19 mouse cellular contexts compared by ENCODE assay signal in the genomic region with DNA sequence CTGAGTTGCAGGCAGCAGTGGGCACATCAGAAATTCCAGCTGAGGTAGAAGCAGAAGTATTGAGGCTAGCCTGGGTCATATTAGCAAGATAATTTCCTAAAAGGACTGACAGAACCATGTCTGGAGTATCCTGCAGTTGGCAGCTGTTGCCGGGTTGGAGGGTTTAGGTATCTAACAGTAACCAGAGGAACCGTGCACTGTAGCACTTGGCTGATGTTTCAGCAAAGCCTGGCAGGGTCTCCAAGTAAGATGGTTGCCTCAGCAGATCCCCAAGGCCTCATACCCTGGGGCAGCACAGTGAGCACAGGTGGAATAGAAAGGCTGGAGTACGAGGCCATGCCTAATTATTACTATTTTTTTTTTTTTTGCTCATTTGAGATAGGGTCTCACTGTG. TPM values are rescaled to one million over a fixed set of nuclear protein-coding genes. Genes with fewer than 3 reads are reported as not detected.
DNase-seq lines count a peak whose midpoint lies in the region; ATAC-seq lines count a peak whose summit lies in the region.
"Had no signal": no experiment of that assay in that cellular context is flagged by ENCODE, and none has a peak within 500 bp of the region (broad histone marks: within the 10 kb centered on the region; RNA-seq: fewer than 3 reads in every experiment).

No protein-coding gene starts in this region.

- H3K36me3 ChIP-seq in midbrain, embryonic 15.5 days (replicated peaks): peaks cover 35% of the 10 kb centered on the region
- peaks cover 56% of the 10 kb centered on the region for H3K36me3 ChIP-seq in midbrain, embryonic 10.5 days

- no peaks in the 10 kb centered on the region for H3K27me3 ChIP-seq in midbrain, embryonic 15.5 days (replicated peaks)
- no peaks in the 10 kb centered on the region for H3K27me3 ChIP-seq in midbrain, embryonic 10.5 days (ENCODE audit: low read depth, poor library complexity, severe bottlenecking)
- H3K27me3 ChIP-seq: forebrain, embryonic 15.5 days had no signal

- H3K9ac ChIP-seq in midbrain, embryonic 15.5 days: no peak overlapping the region
- H3K9ac ChIP-seq: forebrain, embryonic 15.5 days; hindbrain, embryonic 13.5 days had no signal

- H3K27ac ChIP-seq in midbrain, embryonic 15.5 days: peak overlapping the region; percentile 29; the same call in 1 of the 2 replicates
- no peak overlapping the region for H3K27ac ChIP-seq in midbrain, embryonic 10.5 days (replicated peaks)
- H3K27ac ChIP-seq: forebrain, embryonic 15.5 days; heart, embryonic 10.5 days; hindbrain, embryonic 13.5 days; layer of hippocampus, adult 2 months had no signal

- peak; percentile 19 for DNase-seq in heart, postnatal 4 days
- DNase-seq in heart, postnatal 36 days: no peak
- DNase-seq in midbrain, embryonic 10.5 days (ENCODE audit: low spot score): no peak
- DNase-seq in R1 (ENCODE audit: low read depth, low spot score): peak; percentile 27
- DNase-seq in right cerebral cortex, postnatal 4 days: no peak
- no peak for DNase-seq in natural killer cell, adult 2 months (ENCODE audit: low spot score in 2 of 2)

- no peak overlapping the region for H3K4me2 ChIP-seq in midbrain, embryonic 15.5 days
- H3K4me2 ChIP-seq: forebrain, embryonic 15.5 days; hindbrain, embryonic 13.5 days; liver, embryonic 11.5 days had no signal

- H3K9me3 ChIP-seq in midbrain, embryonic 15.5 days: no peaks in the 10 kb centered on the region
- H3K9me3 ChIP-seq in midbrain, embryonic 10.5 days (replicated peaks): no peaks in the 10 kb centered on the region
- H3K9me3 ChIP-seq: forebrain, embryonic 15.5 days; heart, embryonic 10.5 days; hindbrain, embryonic 13.5 days had no signal

- no peak overlapping the region for H3K4me3 ChIP-seq in midbrain, embryonic 15.5 days
- H3K4me3 ChIP-seq in midbrain, embryonic 10.5 days: no peak overlapping the region
- H3K4me3 ChIP-seq: forebrain, embryonic 15.5 days; heart, embryonic 10.5 days; hindbrain, embryonic 13.5 days; layer of hippocampus, adult 2 months had no signal

- no peak for ATAC-seq in midbrain, embryonic 15.5 days (replicated peaks)
- ATAC-seq: forebrain, embryonic 15.5 days had no signal

- intact Hi-C loops in heart, postnatal 36 days (cut with DNase I): no loop called here

- H3K4me1 ChIP-seq in midbrain, embryonic 15.5 days: peaks cover 14% of the 10 kb centered on the region
- peaks cover 22% of the 10 kb centered on the region for H3K4me1 ChIP-seq in midbrain, embryonic 10.5 days

- 80% methylated on average over 3 of the region's 3 CpGs for WGBS in midbrain, embryonic 15.5 days
- 92% methylated on average over 3 of the region's 3 CpGs for WGBS in midbrain, embryonic 10.5 days

RNA-seq across cellular contexts. Expression of gene Rpl26, which starts 3.8 kb away (rescaled TPM):
- total RNA-seq in heart, postnatal 4 days (2021): 100 to 1,000 TPM; 896 to 908 TPM
- total RNA-seq in heart, postnatal 36 days (2021): 100 to 1,000 TPM; 655 to 678 TPM
- polyA plus RNA-seq in midbrain, embryonic 15.5 days (2015; fragmentation: Nextera tagmentation; extraction: Ambion mirVana): 529 and 538 TPM in 2 replicates
- polyA plus RNA-seq in midbrain, embryonic 10.5 days (2016; fragmentation: Nextera tagmentation; extraction: Ambion mirVana): 856 and 1,017 TPM in 2 replicates

RNA-seq across cellular contexts. Expression of gene Rnf222, which starts 16.8 kb away (rescaled TPM):
- under 1 TPM; 0.21 to 0.32 TPM for total RNA-seq in heart, postnatal 4 days (2021)
- not detected for total RNA-seq in heart, postnatal 36 days (2021)
- not detected in 2 replicates for polyA plus RNA-seq in midbrain, embryonic 15.5 days (2015; fragmentation: Nextera tagmentation; extraction: Ambion mirVana)
- 0.04 and 0.05 TPM in 2 replicates for polyA plus RNA-seq in midbrain, embryonic 10.5 days (2016; fragmentation: Nextera tagmentation; extraction: Ambion mirVana)
- total RNA-seq: gastrocnemius, postnatal 36 days; layer of hippocampus, adult 2 months; left cerebral cortex, postnatal 25 days had no signal
- polyA plus RNA-seq: forebrain, embryonic 15.5 days; neural tube, embryonic 14.5 days; stomach, embryonic 14.5 days had no signal

RNA-seq across cellular contexts. Expression of gene Odf4, which starts 21.7 kb away (rescaled TPM):
- total RNA-seq in heart, postnatal 4 days (2021): not detected
- total RNA-seq in heart, postnatal 36 days (2021): not detected
- 0.60 and 0.84 TPM in 2 replicates for polyA plus RNA-seq in midbrain, embryonic 15.5 days (2015; fragmentation: Nextera tagmentation; extraction: Ambion mirVana)
- polyA plus RNA-seq in midbrain, embryonic 10.5 days (2016; fragmentation: Nextera tagmentation; extraction: Ambion mirVana): not detected in 2 replicates
- total RNA-seq: ES-E14; gastrocnemius, postnatal 36 days; layer of hippocampus, adult 2 months had no signal
- polyA plus RNA-seq: embryonic facial prominence, embryonic 11.5 days; heart, embryonic 10.5 days; heart, postnatal 0 days; liver, embryonic 11.5 days had no signal

RNA-seq across cellular contexts. Expression of gene Ndel1, which starts 33.5 kb away (rescaled TPM):
- 10 to 100 TPM; 57.9 to 66.3 TPM for total RNA-seq in heart, postnatal 4 days (2021)
- total RNA-seq in heart, postnatal 36 days (2021): 10 to 100 TPM; 60.9 to 71.3 TPM
- polyA plus RNA-seq in midbrain, embryonic 15.5 days (2015; fragmentation: Nextera tagmentation; extraction: Ambion mirVana): 105 and 108 TPM in 2 replicates
- polyA plus RNA-seq in midbrain, embryonic 10.5 days (2016; fragmentation: Nextera tagmentation; extraction: Ambion mirVana): 55.2 and 60.3 TPM in 2 replicates

RNA-seq across cellular contexts. Expression of gene Arhgef15, which starts 52.1 kb away (rescaled TPM):
- total RNA-seq in heart, postnatal 4 days (2021): 10 to 100 TPM; 32.1 to 36.8 TPM
- 10 to 100 TPM; 25.6 to 32.5 TPM for total RNA-seq in heart, postnatal 36 days (2021)
- polyA plus RNA-seq in midbrain, embryonic 15.5 days (2015; fragmentation: Nextera tagmentation; extraction: Ambion mirVana): 24.2 and 28.7 TPM in 2 replicates
- 6.4 and 6.6 TPM in 2 replicates for polyA plus RNA-seq in midbrain, embryonic 10.5 days (2016; fragmentation: Nextera tagmentation; extraction: Ambion mirVana)

Comparison
In these comparisons a context has a peak if more than half of its experiments do, and no peak if none do; other contexts are left out.
1. DNase-seq: peak in heart, postnatal 4 days (single experiment) and R1 (single experiment); none in heart, postnatal 36 days (0 of 2), midbrain, embryonic 10.5 days (single experiment), right cerebral cortex, postnatal 4 days (single experiment) and natural killer cell, adult 2 months (0 of 2).